Mouse (Mus musculus) spleen, adult 18-20 months (tissue): Measurements from ENCODE around the gene Gm10447.
A peak's percentile ranks its signal among the peaks of the same experiment; 100 is the strongest.

ENCODE experiments used
- DNase-seq, 2 experiments: peaks; one replicate each; pipeline ENCODE4 v3.0.0; 2022; ENCODE audit warnings: mixed read lengths in 2 of 2

Gene Gm10447

GRCm38 (mm10) chr11:53478383-53479170, 21.7 kb upstream of the Gm10447 start:
- DNase-seq, result no peak

GRCm38 (mm10) chr11:53477833-53478232, 20.9 kb upstream of the Gm10447 start:
- DNase-seq, result no peak

GRCm38 (mm10) chr11:53475620-53476019, 18.7 kb upstream of the Gm10447 start:
- DNase-seq, result no peak

- no peak for DNase-seq
Observed at GRCm38 (mm10) chr11:53472709-53473108, 15.8 kb upstream of the Gm10447 start.

GRCm38 (mm10) chr11:53469968-53470695, 13.2 kb upstream of the Gm10447 start, which contains the start of gene Gm9837:
TSS of gene Gm9837 (minus strand) at chr11:53470479.
- peak; percentile 57 to 81 for DNase-seq

- no peak for DNase-seq
Observed at GRCm38 (mm10) chr11:53469294-53469967, 12.5 kb upstream of the Gm10447 start.

- DNase-seq, result peak in 1 of 2 experiments; percentile 28
Observed at GRCm38 (mm10) chr11:53466231-53466971, 9.5 kb upstream of the Gm10447 start.

- no peak for DNase-seq
Observed at GRCm38 (mm10) chr11:53463551-53464424, 6.9 kb upstream of the Gm10447 start.

- no peak for DNase-seq
Observed at GRCm38 (mm10) chr11:53461727-53462126, 4.8 kb upstream of the Gm10447 start.

- DNase-seq, result no peak
Observed at GRCm38 (mm10) chr11:53460192-53460591, 3.3 kb upstream of the Gm10447 start.

- DNase-seq, result no peak
Observed at GRCm38 (mm10) chr11:53458996-53459395, 2.1 kb upstream of the Gm10447 start.

GRCm38 (mm10) chr11:53457372-53457954, 553 bp upstream of the Gm10447 start:
- no peak for DNase-seq

- DNase-seq, result no peak
Observed at GRCm38 (mm10) chr11:53453031-53453430, 3.9 kb downstream of the Gm10447 start.

GRCm38 (mm10) chr11:53452396-53452795, 4.5 kb downstream of the Gm10447 start:
- DNase-seq, result no peak

- DNase-seq, result no peak
Observed at GRCm38 (mm10) chr11:53451361-53451760, 5.5 kb downstream of the Gm10447 start.

GRCm38 (mm10) chr11:53450070-53450705, 6.7 kb downstream of the Gm10447 start:
- no peak for DNase-seq

GRCm38 (mm10) chr11:53448529-53448928, 8.4 kb downstream of the Gm10447 start:
- no peak for DNase-seq

GRCm38 (mm10) chr11:53447996-53448395, 8.9 kb downstream of the Gm10447 start:
- DNase-seq, result no peak

GRCm38 (mm10) chr11:53446183-53446582, 10.7 kb downstream of the Gm10447 start:
- no peak for DNase-seq

- DNase-seq, result no peak
Observed at GRCm38 (mm10) chr11:53445562-53445961, 11.3 kb downstream of the Gm10447 start.

GRCm38 (mm10) chr11:53443861-53444260, 13.0 kb downstream of the Gm10447 start:
- peak in 1 of 2 experiments; percentile 24 for DNase-seq
